Mouse (Mus musculus): ENCODE measurements around the gene Ilk. TPM values are rescaled to one million over a fixed set of nuclear protein-coding genes. Genes with fewer than 3 reads are reported as not detected.

The Ilk gene
- polyA plus RNA-seq, 1 experiment, result 182 TPM

GRCm38 (mm10) chr7:105769959-105770358, 33.6 kb downstream of the Ilk start:
- TF ChIP-seq CTCF (IDR thresholded peaks at IDR 0.05; ENCODE audit: borderline replicate concordance, control insufficient read depth, extremely low read depth, insufficient read depth, low read length, poor library complexity), result no peak
- no peak for TF ChIP-seq POLR2A (IDR thresholded peaks at IDR 0.05; ENCODE audit: control insufficient read depth, extremely low read depth, insufficient read depth, low read length, poor library complexity)
- Histone ChIP-seq H3K36me3 (ENCODE audit: control insufficient read depth, insufficient read depth, low read length) (no peaks in the 10 kb centered on the region), H3K27me3 (ENCODE audit: control insufficient read depth, insufficient read depth, low read length) (no peaks in the 10 kb centered on the region), H3K4me3 (ENCODE audit: control insufficient read depth, insufficient read depth, low read length) (no peak overlapping the region), H3K27ac (ENCODE audit: control insufficient read depth, insufficient read depth, low read length) (no peak overlapping the region), H3K4me1 (replicated peaks; ENCODE audit: control insufficient read depth, insufficient read depth, low read length) (no peaks in the 10 kb centered on the region)
- 99% methylated on average over 3 of the region's 3 CpGs for WGBS
- DNase-seq, result no peak

- Histone ChIP-seq H3K4me3 (ENCODE audit: control insufficient read depth, insufficient read depth, low read length) (no peak overlapping the region), H3K27me3 (ENCODE audit: control insufficient read depth, insufficient read depth, low read length) (no peaks in the 10 kb centered on the region), H3K4me1 (replicated peaks; ENCODE audit: control insufficient read depth, insufficient read depth, low read length) (no peaks in the 10 kb centered on the region), H3K27ac (ENCODE audit: control insufficient read depth, insufficient read depth, low read length) (no peak overlapping the region), H3K36me3 (ENCODE audit: control insufficient read depth, insufficient read depth, low read length) (no peaks in the 10 kb centered on the region)
- WGBS, result 97% methylated on average over 15 of the region's 15 CpGs
- DNase-seq, result no peak
- no peak for TF ChIP-seq CTCF (IDR thresholded peaks at IDR 0.05; ENCODE audit: borderline replicate concordance, control insufficient read depth, extremely low read depth, insufficient read depth, low read length, poor library complexity)
- TF ChIP-seq POLR2A (IDR thresholded peaks at IDR 0.05; ENCODE audit: control insufficient read depth, extremely low read depth, insufficient read depth, low read length, poor library complexity), result no peak
These were observed 35.9 kb downstream of the Ilk start for GRCm38 (mm10) chr7:105772331-105772730.

- H3K27ac ChIP-seq (ENCODE audit: control insufficient read depth, insufficient read depth, low read length), result no peak overlapping the region
- H3K4me3 ChIP-seq (ENCODE audit: control insufficient read depth, insufficient read depth, low read length), result no peak overlapping the region
- peaks cover 5% of the 10 kb centered on the region for H3K4me1 ChIP-seq (replicated peaks; ENCODE audit: control insufficient read depth, insufficient read depth, low read length)
- WGBS, result 88% methylated on average over 5 of the region's 5 CpGs
- H3K27me3 ChIP-seq (ENCODE audit: control insufficient read depth, insufficient read depth, low read length), result no peaks in the 10 kb centered on the region
- TF ChIP-seq POLR2A (IDR thresholded peaks at IDR 0.05; ENCODE audit: control insufficient read depth, extremely low read depth, insufficient read depth, low read length, poor library complexity), result no peak
- TF ChIP-seq CTCF (IDR thresholded peaks at IDR 0.05; ENCODE audit: borderline replicate concordance, control insufficient read depth, extremely low read depth, insufficient read depth, low read length, poor library complexity), result no peak
- no peak for DNase-seq
- no peaks in the 10 kb centered on the region for H3K36me3 ChIP-seq (ENCODE audit: control insufficient read depth, insufficient read depth, low read length)
These were observed 36.6 kb downstream of the Ilk start for GRCm38 (mm10) chr7:105773041-105773440.

GRCm38 (mm10) chr7:105774661-105775060, 38.3 kb downstream of the Ilk start:
- Histone ChIP-seq H3K36me3 (ENCODE audit: control insufficient read depth, insufficient read depth, low read length) (no peaks in the 10 kb centered on the region), H3K4me1 (replicated peaks; ENCODE audit: control insufficient read depth, insufficient read depth, low read length) (peaks cover 16% of the 10 kb centered on the region), H3K27me3 (ENCODE audit: control insufficient read depth, insufficient read depth, low read length) (no peaks in the 10 kb centered on the region), H3K27ac (ENCODE audit: control insufficient read depth, insufficient read depth, low read length) (no peak overlapping the region), H3K4me3 (ENCODE audit: control insufficient read depth, insufficient read depth, low read length) (no peak overlapping the region)
- TF ChIP-seq CTCF (IDR thresholded peaks at IDR 0.05; ENCODE audit: borderline replicate concordance, control insufficient read depth, extremely low read depth, insufficient read depth, low read length, poor library complexity) (no peak), POLR2A (IDR thresholded peaks at IDR 0.05; ENCODE audit: control insufficient read depth, extremely low read depth, insufficient read depth, low read length, poor library complexity) (no peak)
- DNase-seq, result no peak
- WGBS, result 83% methylated on average over 8 of the region's 8 CpGs

GRCm38 (mm10) chr7:105776026-105776425, 39.6 kb downstream of the Ilk start:
- Histone ChIP-seq H3K4me1 (replicated peaks; ENCODE audit: control insufficient read depth, insufficient read depth, low read length) (peaks cover 16% of the 10 kb centered on the region), H3K27ac (ENCODE audit: control insufficient read depth, insufficient read depth, low read length) (no peak overlapping the region), H3K27me3 (ENCODE audit: control insufficient read depth, insufficient read depth, low read length) (no peaks in the 10 kb centered on the region), H3K4me3 (ENCODE audit: control insufficient read depth, insufficient read depth, low read length) (no peak overlapping the region), H3K36me3 (ENCODE audit: control insufficient read depth, insufficient read depth, low read length) (no peaks in the 10 kb centered on the region)
- no peak for DNase-seq
- WGBS, result 88% methylated on average over 2 of the region's 2 CpGs
- no peak for TF ChIP-seq CTCF (IDR thresholded peaks at IDR 0.05; ENCODE audit: borderline replicate concordance, control insufficient read depth, extremely low read depth, insufficient read depth, low read length, poor library complexity)
- TF ChIP-seq POLR2A (IDR thresholded peaks at IDR 0.05; ENCODE audit: control insufficient read depth, extremely low read depth, insufficient read depth, low read length, poor library complexity), result no peak

GRCm38 (mm10) chr7:105777316-105777715, 40.9 kb downstream of the Ilk start:
- Histone ChIP-seq H3K4me3 (ENCODE audit: control insufficient read depth, insufficient read depth, low read length) (no peak overlapping the region), H3K4me1 (replicated peaks; ENCODE audit: control insufficient read depth, insufficient read depth, low read length) (peaks cover 16% of the 10 kb centered on the region), H3K27me3 (ENCODE audit: control insufficient read depth, insufficient read depth, low read length) (no peaks in the 10 kb centered on the region), H3K36me3 (ENCODE audit: control insufficient read depth, insufficient read depth, low read length) (no peaks in the 10 kb centered on the region), H3K27ac (ENCODE audit: control insufficient read depth, insufficient read depth, low read length) (no peak overlapping the region)
- WGBS, result 98% methylated on average over 1 of the region's 1 CpGs
- no peak for DNase-seq
- TF ChIP-seq POLR2A (IDR thresholded peaks at IDR 0.05; ENCODE audit: control insufficient read depth, extremely low read depth, insufficient read depth, low read length, poor library complexity) (no peak), CTCF (IDR thresholded peaks at IDR 0.05; ENCODE audit: borderline replicate concordance, control insufficient read depth, extremely low read depth, insufficient read depth, low read length, poor library complexity) (no peak)
